Mouse (Mus musculus): ENCODE results near the gene Dgkh. TPM values are rescaled to one million over a fixed set of nuclear protein-coding genes. Genes with fewer than 3 reads are reported as not detected.

Gene Dgkh
- polyA plus RNA-seq, 1 experiment: 6.2 TPM

DNA sequence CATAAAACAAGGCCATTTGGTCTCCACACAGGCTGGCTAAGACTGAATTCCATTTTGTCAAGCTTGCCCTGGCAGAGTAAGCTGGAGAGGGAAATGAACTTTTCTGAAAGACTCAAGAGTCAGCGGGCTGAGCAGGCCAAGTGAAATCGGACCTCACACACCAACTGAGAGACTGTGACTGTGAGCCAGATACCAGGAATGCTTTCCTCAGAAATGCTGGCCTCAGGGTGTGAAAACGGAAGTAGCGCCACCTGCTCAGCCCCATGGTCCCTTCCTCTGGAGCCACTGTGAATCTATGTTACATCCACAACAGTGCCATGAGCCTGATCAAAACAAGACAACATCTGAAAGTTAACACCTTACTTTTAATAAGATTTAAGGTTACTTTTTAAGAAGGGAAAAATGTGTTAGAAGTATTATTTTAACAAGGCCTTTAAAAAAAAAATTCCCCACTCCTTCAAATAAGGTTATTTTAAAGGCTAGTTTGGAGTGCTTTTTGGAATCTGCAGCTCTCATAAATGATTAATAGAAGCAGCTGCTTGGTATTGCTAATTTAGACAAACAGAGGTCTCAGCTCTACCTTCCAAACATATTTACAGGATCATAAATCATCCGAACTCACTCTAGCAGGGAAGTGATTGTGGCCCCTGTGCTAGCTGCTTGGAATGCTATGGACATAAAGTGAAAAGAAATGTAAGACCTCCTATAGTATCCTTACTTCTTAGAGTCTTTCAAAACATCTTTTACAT, 193.8 kb downstream of the Dgkh start:
- WGBS: 45% methylated on average over 5 of the region's 5 CpGs
- TF ChIP-seq CTCF (IDR thresholded peaks at IDR 0.05; ENCODE audit: insufficient read depth, low read length): no peak
- TF ChIP-seq POLR2A (IDR thresholded peaks at IDR 0.05; ENCODE audit: borderline replicate concordance, extremely low read depth, low read depth, low read length): no peak
- no peak for DNase-seq
- Histone ChIP-seq H3K4me3 (replicated peaks; ENCODE audit: extremely low read depth, low read depth, low read length) (no peak overlapping the region), H3K4me1 (ENCODE audit: control insufficient read depth, insufficient read depth, low read length) (peaks cover 8% of the 10 kb centered on the region)

DNA sequence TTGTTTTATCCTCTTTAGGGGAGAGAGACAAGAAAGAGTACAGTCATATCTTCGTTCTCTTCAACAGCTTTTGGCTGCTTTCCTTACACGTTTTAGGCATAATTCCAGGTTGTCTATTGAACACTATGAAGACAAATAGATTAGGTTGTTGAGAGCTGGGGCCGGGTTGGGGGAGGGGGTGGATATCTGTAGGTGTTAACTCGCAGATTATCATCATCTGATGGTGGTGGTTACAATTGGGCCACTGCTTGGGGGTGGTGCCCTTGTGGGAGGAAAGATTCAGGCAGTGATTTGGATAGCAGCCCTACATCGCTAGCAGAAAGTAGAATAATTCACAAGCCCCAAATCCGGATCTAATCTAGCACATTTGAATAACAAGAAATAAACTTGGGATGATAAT, 195.0 kb downstream of the Dgkh start:
- WGBS: 39% methylated on average over 6 of the region's 6 CpGs
- no peak for TF ChIP-seq CTCF (IDR thresholded peaks at IDR 0.05; ENCODE audit: insufficient read depth, low read length)
- TF ChIP-seq POLR2A (IDR thresholded peaks at IDR 0.05; ENCODE audit: borderline replicate concordance, extremely low read depth, low read depth, low read length): no peak
- DNase-seq: no peak
- H3K4me1 ChIP-seq (ENCODE audit: control insufficient read depth, insufficient read depth, low read length): peaks cover 11% of the 10 kb centered on the region
- no peak overlapping the region for H3K4me3 ChIP-seq (replicated peaks; ENCODE audit: extremely low read depth, low read depth, low read length)

DNA sequence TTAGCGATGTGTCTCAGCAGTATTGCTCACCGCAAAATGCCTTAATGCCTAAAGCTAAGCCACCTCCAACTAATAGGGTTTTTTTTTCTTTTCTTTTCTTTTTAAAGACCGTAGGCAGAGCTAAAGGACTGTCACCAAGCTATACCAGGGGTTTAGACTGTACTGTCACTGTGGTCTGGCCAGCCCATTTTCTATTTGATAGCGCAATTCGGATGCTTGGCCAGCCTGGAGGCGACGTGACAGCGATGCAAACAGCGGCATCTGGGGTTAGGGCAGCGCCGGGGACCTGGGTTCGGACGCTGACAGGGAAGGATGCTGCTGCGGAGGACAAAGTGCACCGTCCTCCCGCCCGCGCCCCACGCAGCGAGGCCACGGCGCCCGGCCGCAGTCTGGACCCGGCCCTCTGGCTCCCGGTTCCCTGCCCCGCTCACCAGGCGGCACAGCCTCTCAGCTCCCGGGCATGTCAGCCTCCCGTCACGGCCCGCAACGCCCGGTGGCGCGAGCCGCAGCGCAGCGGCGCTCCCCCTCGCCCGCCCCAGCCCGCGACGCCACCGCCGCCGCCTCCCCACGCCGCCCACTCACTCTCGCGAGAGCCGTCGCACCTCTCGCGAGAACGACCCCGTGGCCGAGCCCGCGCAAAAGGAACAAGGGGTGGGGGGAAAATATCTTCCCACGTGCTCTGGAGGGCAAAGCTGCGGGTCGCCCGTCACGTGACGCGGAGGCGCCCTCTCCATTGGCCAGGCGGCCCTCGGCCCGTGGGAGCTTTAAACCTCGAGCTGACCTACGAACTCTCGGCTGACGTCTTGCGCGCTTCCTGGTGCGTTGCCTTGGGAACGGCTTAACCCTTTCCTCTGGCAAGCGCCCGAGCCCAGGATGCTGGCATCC, 196.1 kb downstream of the Dgkh start, which contains the start of gene Akap11:
TSS of gene Akap11 (minus strand) at position 528 of the 885 bp plus-strand sequence.
- under 1% methylated on average over 82 of the region's 82 CpGs for WGBS
- H3K4me3 ChIP-seq (replicated peaks; ENCODE audit: extremely low read depth, low read depth, low read length): peak within 1 kb of the TSS; percentile 94
- TF ChIP-seq CTCF (IDR thresholded peaks at IDR 0.05; ENCODE audit: insufficient read depth, low read length): no peak
- peak; percentile 52; the same call in 1 of the 2 replicates for TF ChIP-seq POLR2A (IDR thresholded peaks at IDR 0.05; ENCODE audit: borderline replicate concordance, extremely low read depth, low read depth, low read length)
- peaks cover 16% of the 10 kb centered on the region for H3K4me1 ChIP-seq (ENCODE audit: control insufficient read depth, insufficient read depth, low read length)
- DNase-seq: peak; percentile 88

DNA sequence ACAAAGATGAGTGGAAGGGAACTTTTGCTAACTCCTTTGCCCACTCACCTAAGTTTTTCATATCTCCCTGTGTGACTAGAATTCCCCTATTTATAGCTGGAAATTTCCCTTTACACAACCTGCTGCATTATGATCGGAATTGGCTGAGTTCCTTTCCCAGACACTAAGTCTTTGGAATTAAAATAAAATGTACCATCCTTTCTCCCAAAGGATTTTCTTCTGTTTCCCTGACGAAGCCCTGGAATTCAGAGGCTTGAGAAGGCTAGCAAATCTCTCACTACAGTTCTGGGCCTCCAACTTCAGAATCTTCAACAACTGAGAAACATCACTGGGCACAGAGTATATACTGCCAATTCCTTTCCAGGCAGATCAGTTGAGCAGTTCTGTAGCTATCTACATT, 197.2 kb downstream of the Dgkh start:
- TF ChIP-seq CTCF (IDR thresholded peaks at IDR 0.05; ENCODE audit: insufficient read depth, low read length) (no peak), POLR2A (IDR thresholded peaks at IDR 0.05; ENCODE audit: borderline replicate concordance, extremely low read depth, low read depth, low read length) (no peak)
- no peak for DNase-seq
- 37% methylated on average over 2 of the region's 2 CpGs for WGBS
- peaks cover 18% of the 10 kb centered on the region for H3K4me1 ChIP-seq (ENCODE audit: control insufficient read depth, insufficient read depth, low read length)
- H3K4me3 ChIP-seq (replicated peaks; ENCODE audit: extremely low read depth, low read depth, low read length): peak overlapping the region; percentile 45

DNA sequence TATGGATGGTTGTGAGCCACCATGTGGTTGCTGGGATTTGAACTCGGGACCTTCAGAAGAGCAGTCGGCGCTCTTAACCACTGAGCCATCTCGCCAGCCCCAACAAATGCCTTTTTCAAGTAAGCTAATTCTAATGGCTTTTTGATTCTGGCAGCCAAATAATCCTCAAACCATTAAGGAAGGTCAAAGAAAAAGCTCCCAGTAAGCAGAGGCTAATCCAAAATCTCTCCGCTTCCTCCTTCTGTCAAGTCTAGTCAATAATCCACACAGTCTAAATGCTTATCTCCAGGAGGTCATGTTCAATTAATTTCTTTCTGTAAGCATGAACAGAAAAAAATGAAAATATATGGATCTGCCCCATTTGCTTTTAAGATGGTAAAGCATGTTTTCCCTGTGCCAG, 197.9 kb downstream of the Dgkh start:
- Histone ChIP-seq H3K4me3 (replicated peaks; ENCODE audit: extremely low read depth, low read depth, low read length) (no peak overlapping the region), H3K4me1 (ENCODE audit: control insufficient read depth, insufficient read depth, low read length) (peaks cover 21% of the 10 kb centered on the region)
- no peak for TF ChIP-seq POLR2A (IDR thresholded peaks at IDR 0.05; ENCODE audit: borderline replicate concordance, extremely low read depth, low read depth, low read length)
- TF ChIP-seq CTCF (IDR thresholded peaks at IDR 0.05; ENCODE audit: insufficient read depth, low read length): no peak
- 96% methylated on average over 5 of the region's 5 CpGs for WGBS
- DNase-seq: no peak

DNA sequence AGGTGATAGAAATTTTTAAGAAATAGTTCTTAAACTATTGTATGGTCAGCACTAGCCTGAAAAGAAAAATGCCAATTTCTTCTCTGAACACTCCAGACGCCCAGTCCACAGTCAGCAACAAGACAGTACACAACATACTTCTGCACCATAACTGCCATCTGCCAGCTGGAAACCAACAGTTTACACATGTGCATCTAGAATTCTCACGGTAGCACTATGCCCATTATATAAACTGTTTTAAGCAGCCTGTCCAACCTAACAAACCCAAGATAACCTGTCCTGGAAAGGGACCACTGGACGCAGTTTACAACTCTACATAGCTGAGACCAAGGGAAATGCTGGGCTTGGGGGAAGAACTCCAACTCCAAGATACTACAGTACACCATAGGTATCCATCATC, 198.9 kb downstream of the Dgkh start:
- WGBS: 61% methylated on average over 3 of the region's 3 CpGs
- TF ChIP-seq CTCF (IDR thresholded peaks at IDR 0.05; ENCODE audit: insufficient read depth, low read length): no peak
- no peak for TF ChIP-seq POLR2A (IDR thresholded peaks at IDR 0.05; ENCODE audit: borderline replicate concordance, extremely low read depth, low read depth, low read length)
- Histone ChIP-seq H3K4me3 (replicated peaks; ENCODE audit: extremely low read depth, low read depth, low read length) (no peak overlapping the region), H3K4me1 (ENCODE audit: control insufficient read depth, insufficient read depth, low read length) (peaks cover 30% of the 10 kb centered on the region)
- no peak for DNase-seq

DNA sequence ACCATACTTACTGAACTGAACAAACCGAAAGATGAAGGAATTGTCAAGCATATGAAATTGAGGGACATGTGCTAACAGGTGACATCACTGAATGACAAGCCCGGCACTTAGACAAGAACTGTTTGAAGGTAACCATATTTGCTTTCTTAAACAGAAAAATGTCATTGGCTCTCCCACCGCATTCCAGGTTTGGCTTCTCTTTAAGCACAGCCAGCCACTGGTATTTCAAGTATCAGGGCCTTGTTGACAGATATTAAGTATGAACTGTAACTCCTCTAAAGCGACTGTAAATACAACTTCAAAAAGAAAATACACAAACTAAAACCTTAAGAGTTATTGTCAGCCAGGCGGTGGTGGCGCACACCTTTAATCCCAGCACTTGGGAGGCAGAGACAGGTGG, 200.2 kb downstream of the Dgkh start:
- no peak overlapping the region for H3K4me3 ChIP-seq (replicated peaks; ENCODE audit: extremely low read depth, low read depth, low read length)
- DNase-seq: no peak
- peaks cover 33% of the 10 kb centered on the region for H3K4me1 ChIP-seq (ENCODE audit: control insufficient read depth, insufficient read depth, low read length)
- 52% methylated on average over 6 of the region's 6 CpGs for WGBS
- no peak for TF ChIP-seq POLR2A (IDR thresholded peaks at IDR 0.05; ENCODE audit: borderline replicate concordance, extremely low read depth, low read depth, low read length)
- TF ChIP-seq CTCF (IDR thresholded peaks at IDR 0.05; ENCODE audit: insufficient read depth, low read length): no peak

DNA sequence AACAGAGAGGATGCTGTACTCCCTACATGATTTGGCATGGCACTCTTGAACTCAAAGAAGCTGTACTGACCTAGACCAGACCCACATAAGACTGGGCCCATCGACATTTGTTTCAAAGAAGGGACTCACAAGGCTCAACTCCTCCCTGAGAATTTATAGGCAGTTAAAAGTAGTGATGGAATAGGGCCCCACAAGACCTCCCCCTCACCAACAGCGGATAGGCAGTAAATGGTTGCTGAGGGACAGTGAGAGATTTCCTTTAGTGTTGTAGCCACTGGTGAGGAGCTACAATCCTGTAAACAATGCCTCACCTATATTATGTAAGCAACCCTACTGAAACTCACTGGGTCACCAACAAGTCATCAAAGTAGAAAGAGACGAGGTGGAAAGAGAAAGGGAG, 202.3 kb downstream of the Dgkh start:
- no peak for DNase-seq
- TF ChIP-seq CTCF (IDR thresholded peaks at IDR 0.05; ENCODE audit: insufficient read depth, low read length) (no peak), POLR2A (IDR thresholded peaks at IDR 0.05; ENCODE audit: borderline replicate concordance, extremely low read depth, low read depth, low read length) (no peak)
- WGBS: 73% methylated on average over 3 of the region's 3 CpGs
- peaks cover 40% of the 10 kb centered on the region for H3K4me1 ChIP-seq (ENCODE audit: control insufficient read depth, insufficient read depth, low read length)
- no peak overlapping the region for H3K4me3 ChIP-seq (replicated peaks; ENCODE audit: extremely low read depth, low read depth, low read length)

DNA sequence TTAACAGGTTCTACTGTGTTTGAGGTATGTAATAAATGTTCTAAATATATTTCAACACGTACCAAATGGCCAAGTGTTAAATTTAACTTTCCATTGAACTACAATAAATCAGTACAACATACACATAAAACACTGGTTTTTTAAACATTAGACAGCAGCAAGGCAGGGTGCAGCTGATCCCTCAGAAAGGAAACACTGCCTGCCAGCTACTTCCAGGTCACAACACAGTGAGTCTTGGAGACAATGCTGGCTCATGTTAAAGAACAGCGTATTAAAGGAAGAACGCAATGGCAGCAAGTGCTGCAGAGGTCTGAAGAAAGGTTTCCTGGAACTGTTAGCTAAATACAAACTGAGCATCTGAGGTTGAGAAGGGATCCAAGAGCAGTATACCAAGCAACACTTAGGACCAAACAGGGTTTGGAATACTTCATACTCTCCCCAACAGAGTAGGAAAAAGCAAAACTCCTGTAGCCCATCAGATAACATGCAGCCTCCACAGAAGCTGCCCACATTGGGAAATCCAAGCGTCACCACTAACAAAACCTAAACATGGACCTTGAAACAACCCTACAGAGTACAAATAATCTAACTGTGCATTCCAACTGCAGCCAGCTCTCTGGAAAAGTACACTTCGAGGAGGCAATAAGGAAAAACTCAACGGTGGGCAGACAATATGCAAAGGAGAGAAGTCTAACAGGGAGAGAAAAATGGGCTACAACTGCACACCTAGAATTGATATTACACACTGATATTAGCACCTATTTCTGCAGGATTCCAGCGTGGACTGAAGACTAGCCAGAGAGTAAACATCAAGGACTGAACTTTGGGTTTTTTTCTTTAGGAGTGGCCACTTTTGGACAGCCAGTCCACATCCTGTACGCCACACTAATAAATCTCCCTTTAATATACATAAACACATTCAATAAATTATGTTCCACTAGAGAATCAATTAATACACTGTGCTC, 203.8 kb downstream of the Dgkh start:
- Histone ChIP-seq H3K4me3 (replicated peaks; ENCODE audit: extremely low read depth, low read depth, low read length) (no peak overlapping the region), H3K4me1 (ENCODE audit: control insufficient read depth, insufficient read depth, low read length) (peaks cover 38% of the 10 kb centered on the region)
- DNase-seq: no peak
- WGBS: 23% methylated on average over 8 of the region's 8 CpGs
- no peak for TF ChIP-seq POLR2A (IDR thresholded peaks at IDR 0.05; ENCODE audit: borderline replicate concordance, extremely low read depth, low read depth, low read length)
- TF ChIP-seq CTCF (IDR thresholded peaks at IDR 0.05; ENCODE audit: insufficient read depth, low read length): no peak

Data from lung, adult 2 months (tissue).